Mouse (Mus musculus) heart, adult 11 months (tissue): ENCODE results near the gene Fam104a.

ENCODE experiments used
- DNase-seq: peaks from one replicate; pipeline ENCODE4 v3.0.0; 2022

Gene Fam104a

GRCm38 (mm10) chr11:113699643-113700042, 15.7 kb upstream of the Fam104a start:
- no peak for DNase-seq

- DNase-seq: peak; percentile 97
Measured at GRCm38 (mm10) chr11:113698013-113698545, 14.1 kb upstream of the Fam104a start.

- no peak for DNase-seq
Measured at GRCm38 (mm10) chr11:113697571-113697970, 13.6 kb upstream of the Fam104a start.

GRCm38 (mm10) chr11:113691851-113692250, 7.9 kb upstream of the Fam104a start:
- no peak for DNase-seq

GRCm38 (mm10) chr11:113691318-113691717, 7.4 kb upstream of the Fam104a start:
- DNase-seq: peak; percentile 90

GRCm38 (mm10) chr11:113690506-113690905, 6.6 kb upstream of the Fam104a start:
- DNase-seq: no peak

GRCm38 (mm10) chr11:113687031-113687430, 3.1 kb upstream of the Fam104a start:
- no peak for DNase-seq

- DNase-seq: peak; percentile 87
Measured at GRCm38 (mm10) chr11:113684707-113685426, 912 bp upstream of the Fam104a start.

GRCm38 (mm10) chr11:113683627-113683956, 363 bp downstream of the Fam104a start:
- DNase-seq: no peak

- peak; percentile 96 for DNase-seq
Measured at GRCm38 (mm10) chr11:113682897-113683626, 893 bp downstream of the Fam104a start.

- DNase-seq: no peak
Measured at GRCm38 (mm10) chr11:113681979-113682378, 2.0 kb downstream of the Fam104a start.

GRCm38 (mm10) chr11:113680954-113681353, 3.0 kb downstream of the Fam104a start:
- no peak for DNase-seq

- no peak for DNase-seq
Measured at GRCm38 (mm10) chr11:113678373-113678772, 5.6 kb downstream of the Fam104a start.

- no peak for DNase-seq
Measured at GRCm38 (mm10) chr11:113677378-113677777, 6.6 kb downstream of the Fam104a start.

GRCm38 (mm10) chr11:113676847-113677246, 7.1 kb downstream of the Fam104a start:
- no peak for DNase-seq

GRCm38 (mm10) chr11:113674595-113674994, 9.4 kb downstream of the Fam104a start:
- DNase-seq: no peak

GRCm38 (mm10) chr11:113673614-113674013, 10.3 kb downstream of the Fam104a start:
- no peak for DNase-seq

- no peak for DNase-seq
Measured at GRCm38 (mm10) chr11:113669711-113670110, 14.2 kb downstream of the Fam104a start.

GRCm38 (mm10) chr11:113668857-113669256, 15.1 kb downstream of the Fam104a start:
- no peak for DNase-seq

- DNase-seq: no peak
Measured at GRCm38 (mm10) chr11:113667704-113668103, 16.3 kb downstream of the Fam104a start.

GRCm38 (mm10) chr11:113667122-113667521, 16.8 kb downstream of the Fam104a start:
- DNase-seq: no peak

GRCm38 (mm10) chr11:113666648-113667047, 17.3 kb downstream of the Fam104a start:
- DNase-seq: peak; percentile 90

- no peak for DNase-seq
Measured at GRCm38 (mm10) chr11:113666205-113666604, 17.8 kb downstream of the Fam104a start.

- DNase-seq: no peak
Measured at GRCm38 (mm10) chr11:113664279-113664678, 19.7 kb downstream of the Fam104a start.
